Mouse (Mus musculus) mature B cell (primary cell): ENCODE measurements around the gene Tmem219.

Experiments used
- in situ Hi-C: fragments of 300-500 bp; cut with MboI; formaldehyde crosslinking; loops from 2 replicates; pipeline ENCODE4 v1.14.3; 2019

Gene Tmem219

DNA sequence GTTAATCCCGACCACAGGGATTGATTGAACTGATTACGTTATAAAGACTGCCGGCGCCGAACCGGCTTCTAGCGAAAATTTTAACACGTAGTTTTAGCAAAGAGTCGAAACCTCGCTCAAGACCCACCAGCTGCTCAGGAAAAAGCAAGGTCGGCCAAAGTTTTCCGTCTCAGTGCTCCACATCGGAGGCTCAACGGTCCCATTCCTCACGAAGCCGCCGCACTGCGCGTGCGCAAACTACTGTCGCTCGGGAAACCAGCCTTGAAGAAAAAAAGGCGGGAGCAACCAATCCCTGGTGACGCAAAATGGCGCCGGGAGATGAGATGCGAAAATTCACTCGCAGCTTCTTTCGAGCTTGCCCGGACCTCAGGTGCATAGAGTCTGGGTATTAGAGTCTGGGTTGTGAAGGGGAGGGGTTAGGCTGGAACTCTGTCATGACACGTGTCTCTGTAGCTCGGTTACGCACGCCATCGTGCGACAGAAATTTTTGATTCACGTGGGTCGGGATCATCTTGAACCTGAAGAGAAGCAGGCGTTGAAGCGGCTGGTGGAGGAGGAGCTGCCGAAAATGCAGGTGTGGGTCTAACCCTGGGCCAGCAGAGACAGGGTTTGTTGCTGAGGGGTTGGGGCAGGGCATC lies 60.5 kb downstream of the Tmem219 start, which contains the start of gene Ino80e:
Gene Ino80e, minus strand, starts transcription at position 231 of the 638 bp plus-strand sequence.
- in situ Hi-C loops = no loop called here

GRCm38 (mm10) chr7:126861429-126862130 lies 61.1 kb downstream of the Tmem219 start, which contains the start of gene Hirip3:
TSS of gene Hirip3 (plus strand) at chr7:126861972.
- in situ Hi-C loops = no loop called here

DNA sequence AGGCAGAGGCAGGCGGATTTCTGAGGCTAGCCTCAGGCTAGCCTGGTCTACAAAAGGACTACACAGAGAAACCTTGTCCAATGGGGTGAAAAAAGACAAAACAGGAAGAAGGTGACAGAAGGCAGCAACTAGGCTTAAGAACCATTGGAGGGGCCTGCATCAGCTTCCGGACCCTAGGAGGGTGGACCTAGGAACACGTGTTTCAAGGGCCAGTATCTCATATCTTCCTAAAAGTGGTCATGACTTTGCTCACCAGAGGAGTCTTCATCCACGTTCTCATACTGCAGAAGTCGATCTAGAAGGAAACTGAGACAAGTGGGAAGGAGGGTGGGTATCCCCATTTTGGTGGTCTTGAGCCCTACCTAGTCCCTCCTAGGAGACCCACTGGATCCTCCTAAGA lies 61.7 kb downstream of the Tmem219 start:
- in situ Hi-C loops = no loop called here

- in situ Hi-C loops = no loop called here
These were observed 65.8 kb downstream of the Tmem219 start for GRCm38 (mm10) chr7:126856741-126857420.

GRCm38 (mm10) chr7:126855641-126856040 lies 67.1 kb downstream of the Tmem219 start:
- in situ Hi-C loops = no loop called here

GRCm38 (mm10) chr7:126853454-126853853 lies 69.3 kb downstream of the Tmem219 start:
- in situ Hi-C loops = no loop called here

DNA sequence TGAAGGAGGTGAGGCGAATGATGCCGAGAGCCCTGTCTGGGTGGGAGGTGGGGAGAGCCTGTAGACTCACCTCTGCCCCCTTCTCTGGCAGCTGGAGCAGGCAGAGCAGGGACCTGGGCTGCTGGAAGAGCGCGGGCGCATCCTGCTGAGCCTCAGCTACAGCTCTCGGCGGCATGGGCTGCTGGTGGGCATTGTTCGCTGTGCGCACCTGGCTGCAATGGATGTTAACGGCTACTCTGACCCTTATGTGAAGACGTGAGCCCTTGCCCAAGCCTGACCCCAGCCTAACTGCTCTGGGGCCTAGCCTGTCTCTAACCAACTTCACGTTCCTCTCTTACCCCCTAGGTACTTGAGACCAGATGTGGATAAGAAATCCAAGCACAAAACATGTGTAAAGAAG lies 71.5 kb downstream of the Tmem219 start:
- in situ Hi-C loops = no loop called here

- in situ Hi-C loops = no loop called here
These were observed 72.6 kb downstream of the Tmem219 start for GRCm38 (mm10) chr7:126850161-126850560.

- in situ Hi-C loops = no loop called here
These were observed 73.9 kb downstream of the Tmem219 start for GRCm38 (mm10) chr7:126848794-126849193.

DNA sequence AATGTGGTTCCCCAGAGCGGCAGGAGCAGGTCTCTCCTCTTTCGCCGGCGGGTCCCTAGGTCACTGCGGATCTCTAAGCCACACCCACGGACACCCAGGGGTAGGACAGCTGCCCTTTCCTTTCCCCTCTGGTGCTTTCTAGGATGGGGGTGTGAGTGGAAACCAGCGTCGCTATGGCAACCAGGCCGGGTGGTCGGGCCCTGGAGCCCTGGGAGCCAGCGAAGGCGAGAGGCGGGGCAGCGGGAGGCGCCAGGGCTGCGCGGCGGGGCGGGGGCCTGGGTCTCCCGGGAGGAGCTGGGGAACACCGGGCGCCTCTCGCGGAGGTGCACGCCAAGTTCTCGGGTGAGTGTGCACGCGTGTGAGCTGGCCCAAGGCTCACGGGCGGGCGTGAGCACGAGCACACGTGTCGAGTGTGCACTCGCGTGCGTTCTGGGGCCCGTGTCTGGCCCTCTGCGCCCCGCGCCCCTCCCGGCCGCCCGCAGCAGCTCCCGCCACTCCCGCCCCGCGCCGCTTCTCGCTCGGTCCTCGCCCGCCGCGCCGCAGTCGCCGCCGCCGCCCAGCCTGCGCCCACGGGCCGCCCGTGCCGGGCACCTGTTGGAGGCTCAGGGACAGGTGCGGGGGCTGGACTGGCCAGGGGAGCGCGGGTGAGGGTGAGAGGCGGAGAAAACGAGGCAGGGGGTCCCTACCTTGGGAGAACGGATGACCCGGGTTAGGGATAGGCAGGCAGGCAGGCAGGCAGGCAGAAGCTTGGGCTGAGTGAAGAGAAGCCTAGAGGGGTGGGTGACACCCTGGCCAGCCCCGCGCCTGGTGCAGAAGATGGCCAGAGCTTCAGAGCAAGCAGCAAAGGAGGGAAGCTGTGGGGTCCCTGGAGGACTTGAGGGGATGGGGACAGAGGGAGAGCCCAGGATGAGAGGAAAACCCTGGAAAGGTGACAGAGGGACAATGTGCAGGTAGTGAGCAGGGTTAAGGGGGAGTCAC lies 75.0 kb downstream of the Tmem219 start:
- in situ Hi-C loops = no loop called here

GRCm38 (mm10) chr7:126847116-126847420 lies 75.6 kb downstream of the Tmem219 start, which contains the start of gene Doc2a:
TSS of gene Doc2a (plus strand) at chr7:126847416.
- in situ Hi-C loops = no loop called here

GRCm38 (mm10) chr7:126845516-126845915 lies 77.2 kb downstream of the Tmem219 start:
- in situ Hi-C loops = no loop called here

GRCm38 (mm10) chr7:126843276-126843675 lies 79.4 kb downstream of the Tmem219 start:
- in situ Hi-C loops = no loop called here
